Mouse (Mus musculus) left cerebral cortex, postnatal 4 days (tissue): ENCODE data around the gene G3bp1. TPM values are rescaled to one million over a fixed set of nuclear protein-coding genes. Genes with fewer than 3 reads are reported as not detected.

Experiments
- DNase-seq: peaks from one replicate; pipeline ENCODE4 v3.0.0-alpha.2; 2022
- intact Hi-C: fragments of 180-260 bp; cut with DNase I; formaldehyde crosslinking; loops from one replicate; pipeline ENCODE4 v1.15.1; 2025
- microRNA-seq: library from miRNA; unstranded; fragments of <30 nt; microRNA quantifications from one replicate; pipeline ENCODE4 v1.2.0, GENCODE M21; 2022
- total RNA-seq, 2 experiments: library from RNA; stranded (reverse); gene quantifications; 2 replicates each; pipeline ENCODE4 v1.2.3; 2021

The G3bp1 gene
- total RNA-seq, 2 experiments from 2014 or later: 53.1 to 56.4 TPM

DNA sequence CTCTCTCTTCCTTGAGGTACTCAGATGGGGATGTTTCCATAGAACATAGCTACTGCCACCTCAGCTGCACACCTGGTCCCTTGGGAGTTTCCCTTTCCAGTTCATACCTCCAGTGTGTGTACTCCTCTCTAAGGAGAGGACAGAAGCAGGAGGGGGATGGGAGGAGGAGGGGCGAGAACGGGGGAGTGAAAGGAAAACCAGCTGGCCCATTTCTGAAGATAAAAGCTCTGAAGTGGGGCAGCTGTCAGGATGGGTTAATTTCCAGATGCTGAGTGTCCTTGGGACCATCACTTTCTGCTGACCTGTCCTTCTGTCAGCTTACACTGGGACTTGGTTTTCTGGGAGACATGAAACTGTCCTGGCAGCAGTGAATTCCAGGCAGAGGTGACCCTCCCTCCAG lies 65.3 kb downstream of the G3bp1 start:
- DNase-seq: no peak
- intact Hi-C loops: loop anchor here (10.0 kb wide), 1 partner anchor 260 kb away; no protein-coding TSS in a partner anchor

DNA sequence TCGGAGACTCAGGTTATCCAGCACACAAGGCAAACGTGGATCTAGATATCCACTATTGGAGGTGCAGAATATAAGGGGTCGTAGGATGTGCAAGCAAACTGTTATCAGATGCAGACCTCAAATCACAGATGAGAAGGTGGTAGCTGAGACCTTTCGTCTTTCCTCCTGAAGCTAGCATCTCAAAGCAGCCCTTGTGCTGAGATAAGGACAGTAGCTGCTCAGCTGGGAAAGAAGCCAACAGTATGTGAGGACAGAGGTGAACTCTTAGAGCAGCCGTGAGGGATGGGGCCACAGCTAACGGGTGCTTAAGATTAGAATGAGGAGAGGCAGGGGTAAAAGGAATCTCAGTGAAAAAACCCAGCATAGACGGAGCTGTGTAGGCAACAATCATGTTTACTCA lies 72.6 kb downstream of the G3bp1 start:
- intact Hi-C loops: no loop called here
- no peak for DNase-seq

DNA sequence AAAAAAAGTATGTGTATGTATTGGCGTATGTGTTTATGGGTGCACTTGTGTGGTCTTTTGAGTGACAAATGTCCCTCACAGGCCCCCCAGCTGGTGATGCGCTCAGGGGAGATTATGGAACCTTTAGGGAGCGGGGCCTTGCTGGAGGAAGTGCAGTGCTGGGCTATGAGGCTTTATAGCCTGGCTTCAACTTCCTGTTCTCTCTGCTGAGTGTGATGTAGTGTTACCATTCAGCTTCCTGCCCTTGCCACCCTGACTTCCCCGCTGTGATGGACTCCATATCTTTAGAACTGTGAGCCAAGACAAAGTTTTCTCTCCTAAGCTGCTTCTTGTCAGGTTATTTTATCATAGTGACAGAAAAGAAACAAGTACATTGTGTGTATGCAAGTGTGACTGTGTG lies 73.2 kb downstream of the G3bp1 start:
- intact Hi-C loops: no loop called here
- DNase-seq: no peak

DNA sequence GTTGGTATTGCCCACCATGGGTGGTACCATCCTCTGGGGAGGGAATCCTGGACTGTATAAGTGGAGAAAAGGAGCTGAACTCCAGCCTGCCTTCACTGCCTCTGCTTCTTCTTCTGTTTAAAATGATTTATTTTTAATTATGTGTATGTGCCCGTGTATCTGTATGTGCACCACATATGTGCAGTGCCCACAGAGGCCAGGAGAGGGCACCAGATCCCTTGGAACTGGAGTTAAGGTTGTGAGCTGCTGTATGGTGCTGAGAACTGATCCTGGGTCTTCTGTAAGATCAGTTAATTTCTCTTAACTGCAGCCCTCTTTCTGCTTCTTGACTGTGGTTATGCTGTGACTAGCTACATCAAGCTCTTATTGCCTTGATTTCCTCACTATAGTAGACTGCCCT lies 76.2 kb downstream of the G3bp1 start:
- DNase-seq: no peak
- intact Hi-C loops: no loop called here

Small RNAs within 50 kb of the gene (microRNA-seq; reads per million reads assigned to microRNA genes)
- gene Mir7652: not detected

Other genes with a start within 250 kb of the G3bp1 start
- under 1 TPM; 0.70 to 0.86 TPM for gene Fat2, start 133.1 kb upstream of the G3bp1 start, total RNA-seq
- gene Sparc, start 46.5 kb upstream of the G3bp1 start, total RNA-seq: 100 to 1,000 TPM; 228 to 243 TPM
- gene Atox1, start 8.4 kb upstream of the G3bp1 start, total RNA-seq: 100 to 1,000 TPM; 124 to 130 TPM
- gene Glra1, start 138.5 kb downstream of the G3bp1 start, total RNA-seq: under 1 TPM in 1 of 2 experiments, not detected in 1; 0.48 TPM